Mouse (Mus musculus) embryonic fibroblast, embryonic 13.5 days (primary cell): ENCODE measurements at regions not wholly inside any gene's neighbourhood (a gene's known extent, or its start where the extent isn't known, plus 50 kb on each side); places are given as distances from the start of the nearest gene placed in this dataset.

ENCODE experiments used
- CTCF ChIP-seq: IDR thresholded peaks from 2 replicates; pipeline ENCODE4 v1.5.1; 2011; ENCODE audit warnings: mild to moderate bottlenecking, control low read depth, low read length, moderate library complexity, borderline replicate concordance; ENCODE audit not compliant: insufficient read depth
- POLR2A ChIP-seq: IDR thresholded peaks from 2 replicates; pipeline ENCODE4 v1.6.1; 2011; ENCODE audit warnings: low read depth, mild to moderate bottlenecking, control low read depth, low read length, moderate library complexity

GRCm38 (mm10) chr5:111574219-111574840, 157.2 kb downstream of the Mn1 start:
- TF ChIP-seq POLR2A (no peak), CTCF (no peak)
